Mouse (Mus musculus) natural killer cell, adult 2 months (primary cell): ENCODE data around the gene Alk.

ENCODE experiments used
- DNase-seq, 2 experiments: peaks; one replicate each; pipeline ENCODE4 v3.0.0; 2022; ENCODE audit warnings: low spot score in 2 of 2

Gene Alk

GRCm38 (mm10) chr17:72265171-72266022 lies 339.0 kb downstream of the Alk start:
- DNase-seq, result no peak

- DNase-seq, result no peak
Measured at GRCm38 (mm10) chr17:72253411-72253810, 351.0 kb downstream of the Alk start.

- no peak for DNase-seq
Measured at GRCm38 (mm10) chr17:72251554-72251953, 352.9 kb downstream of the Alk start.

GRCm38 (mm10) chr17:72250482-72251405 lies 353.7 kb downstream of the Alk start:
- DNase-seq, result no peak

GRCm38 (mm10) chr17:72242036-72242435 lies 362.4 kb downstream of the Alk start:
- DNase-seq, result peak; percentile 0 to 5

- DNase-seq, result no peak
Measured at GRCm38 (mm10) chr17:72237315-72237714, 367.1 kb downstream of the Alk start.

- no peak for DNase-seq
Measured at GRCm38 (mm10) chr17:72230891-72231290, 373.5 kb downstream of the Alk start.

- DNase-seq, result no peak
Measured at GRCm38 (mm10) chr17:72218816-72219215, 385.6 kb downstream of the Alk start.

GRCm38 (mm10) chr17:72197576-72197975 lies 406.9 kb downstream of the Alk start:
- no peak for DNase-seq

- no peak for DNase-seq
Measured at GRCm38 (mm10) chr17:72194976-72195650, 409.3 kb downstream of the Alk start.

GRCm38 (mm10) chr17:72190536-72190935 lies 413.9 kb downstream of the Alk start:
- no peak for DNase-seq

GRCm38 (mm10) chr17:72187026-72187425 lies 417.4 kb downstream of the Alk start:
- DNase-seq, result no peak

GRCm38 (mm10) chr17:72182414-72182813 lies 422.0 kb downstream of the Alk start:
- DNase-seq, result peak in 1 of 2 experiments; percentile 3

GRCm38 (mm10) chr17:72180200-72180599 lies 424.2 kb downstream of the Alk start:
- DNase-seq, result no peak

GRCm38 (mm10) chr17:72179722-72180140 lies 424.7 kb downstream of the Alk start:
- peak; percentile 1 to 3 for DNase-seq

- DNase-seq, result no peak
Measured at GRCm38 (mm10) chr17:72173778-72174177, 430.6 kb downstream of the Alk start.

GRCm38 (mm10) chr17:72168152-72168551 lies 436.3 kb downstream of the Alk start:
- DNase-seq, result no peak

GRCm38 (mm10) chr17:72158857-72159385 lies 445.5 kb downstream of the Alk start:
- DNase-seq, result no peak

- no peak for DNase-seq
Measured at GRCm38 (mm10) chr17:72157830-72158629, 446.4 kb downstream of the Alk start.

- no peak for DNase-seq
Measured at GRCm38 (mm10) chr17:72153038-72153437, 451.4 kb downstream of the Alk start.
